Mouse (Mus musculus): ENCODE results near the gene Eif3d.
"Not testable (repeated sequence)": the region's sequence is repeated elsewhere in the genome, so short reads cannot be mapped to it uniquely, and the experiment has no call there.

The Eif3d gene

DNA sequence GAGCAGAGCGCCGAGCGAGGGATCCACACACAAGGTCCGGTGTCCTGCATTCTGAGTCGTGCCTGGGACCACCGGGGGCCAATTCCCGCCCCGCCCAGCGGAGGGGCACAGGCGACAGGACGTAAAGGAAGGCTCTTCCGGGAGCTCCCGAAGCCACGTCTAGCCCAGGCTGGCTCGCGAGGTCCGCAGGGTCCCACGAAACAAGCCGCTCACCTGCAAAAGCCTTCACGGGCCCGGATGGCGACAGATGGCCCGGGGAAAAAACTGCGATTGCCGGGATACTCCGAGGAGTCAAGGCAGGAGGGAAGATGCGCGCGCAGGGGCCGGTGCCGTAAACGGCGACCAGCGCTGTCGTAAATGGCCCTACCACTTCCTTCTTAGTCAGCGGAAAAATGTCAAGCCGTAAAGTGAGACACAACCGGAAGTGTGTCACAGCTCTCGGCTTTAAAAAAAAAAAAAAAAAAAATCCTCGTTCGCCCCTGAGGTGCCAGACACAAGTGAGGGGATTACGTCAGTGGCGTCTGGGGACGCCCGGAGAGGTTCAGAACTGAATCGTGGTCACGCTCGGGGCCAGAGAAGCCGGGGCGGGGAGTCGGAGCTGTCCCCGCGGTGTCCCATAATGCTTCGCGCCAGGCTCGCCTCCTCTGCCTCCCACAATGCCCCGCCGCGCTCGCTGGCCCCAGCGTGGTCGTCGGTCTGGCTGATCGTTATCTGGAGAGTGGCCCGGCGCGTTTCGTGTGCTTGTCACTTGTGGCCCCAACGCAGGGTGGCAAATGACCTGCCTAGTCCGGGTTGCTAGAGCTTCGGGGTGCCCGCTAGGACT lies at the start of gene Eif3d:
TSS of gene Eif3d (minus strand) at position 344 of the 823 bp plus-strand sequence.
- peak; percentile 87 for ATAC-seq (ENCODE audit: insufficient number of reproducible peaks, low FRiP score, low TSS enrichment)

DNA sequence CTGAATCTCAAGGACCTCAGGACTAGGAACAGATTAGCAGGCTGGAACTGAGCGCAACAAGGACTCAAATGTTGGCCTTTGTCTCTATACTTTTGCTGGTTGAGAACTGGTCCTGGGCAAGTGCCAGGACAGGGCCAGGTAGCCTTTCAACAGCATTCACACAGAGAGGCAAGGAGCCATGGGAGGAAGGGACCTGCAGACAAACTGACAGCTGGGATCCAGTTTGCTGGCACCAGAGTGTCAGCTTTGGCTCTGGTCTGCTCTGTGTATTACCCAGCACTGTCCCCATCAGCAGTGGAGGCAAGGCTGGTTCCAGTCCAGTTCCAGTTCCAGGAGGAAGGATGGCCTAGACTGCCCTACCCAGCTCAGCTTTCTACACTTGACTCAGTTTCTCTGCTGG lies 43.4 kb upstream of the Eif3d start:
- ATAC-seq (ENCODE audit: insufficient number of reproducible peaks, low FRiP score, low TSS enrichment): no peak

DNA sequence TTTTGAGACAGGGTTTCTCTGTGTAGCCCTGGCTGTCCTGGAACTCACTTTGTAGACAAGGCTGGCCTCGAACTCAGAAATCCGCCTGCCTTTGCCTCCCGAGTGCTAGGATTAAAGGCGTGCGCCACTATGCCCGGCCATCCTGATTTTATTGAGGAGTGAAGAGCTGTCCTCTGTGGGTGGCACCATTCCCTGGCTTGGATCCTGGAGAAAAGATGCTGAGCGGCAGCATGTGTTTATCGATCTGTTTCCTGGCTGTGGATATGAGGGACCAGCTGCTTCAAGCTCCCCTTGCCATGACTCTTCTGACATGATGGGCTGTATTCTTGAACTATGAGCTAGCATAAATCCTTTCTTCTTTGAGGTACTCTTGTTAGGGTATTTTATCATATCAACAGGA lies 37.6 kb upstream of the Eif3d start:
- not testable (repeated sequence) for ATAC-seq (ENCODE audit: insufficient number of reproducible peaks, low FRiP score, low TSS enrichment)

- peak; percentile 46; the same call in 1 of the 2 replicates for ATAC-seq (ENCODE audit: insufficient number of reproducible peaks, low FRiP score, low TSS enrichment)
Measured at GRCm38 (mm10) chr15:78003929-78004328, 33.3 kb upstream of the Eif3d start.

DNA sequence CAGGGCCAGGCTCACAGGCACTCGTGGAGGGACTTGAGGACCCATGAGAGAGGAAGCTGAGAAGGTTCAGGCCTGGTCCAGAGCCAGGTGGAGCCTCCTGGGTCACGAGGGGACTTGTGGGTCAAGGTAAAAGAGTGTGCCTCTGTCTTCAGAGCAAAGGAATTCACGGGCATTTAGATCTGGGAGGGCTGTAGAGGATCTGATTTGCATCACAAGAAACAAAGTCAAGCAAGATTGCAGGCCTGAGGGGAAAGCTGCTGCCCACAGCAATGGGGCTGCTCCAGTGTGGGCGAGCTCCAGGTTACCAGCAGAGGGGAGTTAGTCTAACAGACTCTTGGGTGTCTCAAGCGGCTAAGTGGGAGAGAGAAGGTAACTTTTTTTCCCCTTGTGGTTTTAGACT lies 30.8 kb upstream of the Eif3d start:
- ATAC-seq (ENCODE audit: insufficient number of reproducible peaks, low FRiP score, low TSS enrichment): no peak

GRCm38 (mm10) chr15:77988541-77988940 lies 17.9 kb upstream of the Eif3d start:
- no peak for ATAC-seq (ENCODE audit: insufficient number of reproducible peaks, low FRiP score, low TSS enrichment)

DNA sequence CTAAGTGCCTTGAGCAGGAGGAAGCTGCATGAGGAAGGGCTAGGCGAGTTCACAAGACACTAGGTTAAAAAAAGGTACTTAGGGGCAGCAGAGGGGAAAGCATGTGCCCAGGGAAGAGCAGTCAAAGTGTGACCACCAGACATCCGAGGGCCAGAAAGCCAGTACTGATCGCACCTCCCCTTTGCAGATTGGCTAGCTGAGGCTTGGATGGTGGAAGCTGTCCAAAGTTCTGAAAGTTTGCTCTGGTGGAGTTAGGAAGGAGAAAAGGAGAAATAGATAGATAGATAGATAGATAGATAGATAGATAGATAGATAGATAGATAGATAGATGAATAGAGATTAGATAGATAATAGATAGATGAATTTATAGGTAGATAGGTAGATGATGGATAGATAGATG lies 12.8 kb upstream of the Eif3d start:
- ATAC-seq (ENCODE audit: insufficient number of reproducible peaks, low FRiP score, low TSS enrichment): no peak

DNA sequence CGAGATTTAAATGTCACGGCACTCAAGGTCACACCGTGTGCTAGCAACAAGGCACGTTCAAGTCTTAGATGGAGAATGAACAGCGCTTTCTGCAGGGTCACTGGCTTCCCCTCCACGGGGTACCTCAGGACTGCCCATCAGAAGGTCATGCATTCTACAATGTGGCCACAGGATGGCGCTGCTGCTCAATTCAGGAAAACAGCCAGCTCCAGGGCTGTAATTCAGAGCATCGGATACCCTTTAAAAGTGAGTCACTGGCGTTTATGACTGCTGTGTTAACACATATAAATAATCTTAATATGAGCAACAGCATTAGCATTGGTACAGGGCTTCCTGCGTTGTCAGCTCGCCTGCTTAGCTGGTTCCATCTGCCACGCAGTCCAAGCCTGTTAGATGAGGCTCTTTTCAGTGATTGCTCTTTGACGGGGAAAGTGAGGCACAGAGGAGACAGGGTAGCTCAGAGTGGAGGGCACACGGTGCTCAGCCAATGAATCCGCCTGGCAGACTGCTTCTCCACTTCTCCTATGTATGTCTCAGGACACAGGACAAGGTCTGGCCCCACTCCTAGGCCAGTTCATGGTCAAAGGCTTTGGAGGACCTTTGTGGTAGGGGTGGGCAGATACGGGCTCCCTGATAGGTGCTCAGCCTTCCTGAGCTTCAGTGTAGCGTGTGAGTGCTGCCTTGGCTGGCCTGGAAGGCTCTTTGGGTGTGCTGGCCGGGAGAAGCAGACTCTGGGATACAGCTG lies 11.8 kb upstream of the Eif3d start:
- ATAC-seq (ENCODE audit: insufficient number of reproducible peaks, low FRiP score, low TSS enrichment): peak; percentile 65; the same call in 1 of the 2 replicates

- ATAC-seq (ENCODE audit: insufficient number of reproducible peaks, low FRiP score, low TSS enrichment): no peak
Measured at GRCm38 (mm10) chr15:77981181-77981680, 10.6 kb upstream of the Eif3d start.

DNA sequence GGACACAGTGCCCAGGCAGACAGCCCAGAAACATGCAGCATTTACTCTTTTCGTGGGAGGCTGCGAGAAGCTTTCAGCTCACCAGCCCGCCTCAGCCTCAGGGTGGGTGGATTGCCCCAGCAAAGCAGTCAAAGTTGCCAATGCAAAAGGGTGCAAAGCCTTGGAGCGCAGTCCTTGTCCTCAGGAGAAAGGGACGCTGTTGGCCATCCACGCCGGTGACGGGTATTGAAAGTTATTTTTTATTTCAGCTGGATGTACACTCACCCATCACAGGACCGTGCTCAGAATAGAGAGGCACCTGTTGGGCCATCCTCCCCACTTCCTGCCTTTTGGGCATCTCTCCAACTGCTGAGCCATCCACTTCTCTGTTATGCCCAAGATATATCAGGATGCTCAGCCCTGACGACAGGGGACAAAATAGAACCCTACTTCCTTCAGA lies 8.8 kb upstream of the Eif3d start:
- no peak for ATAC-seq (ENCODE audit: insufficient number of reproducible peaks, low FRiP score, low TSS enrichment)

DNA sequence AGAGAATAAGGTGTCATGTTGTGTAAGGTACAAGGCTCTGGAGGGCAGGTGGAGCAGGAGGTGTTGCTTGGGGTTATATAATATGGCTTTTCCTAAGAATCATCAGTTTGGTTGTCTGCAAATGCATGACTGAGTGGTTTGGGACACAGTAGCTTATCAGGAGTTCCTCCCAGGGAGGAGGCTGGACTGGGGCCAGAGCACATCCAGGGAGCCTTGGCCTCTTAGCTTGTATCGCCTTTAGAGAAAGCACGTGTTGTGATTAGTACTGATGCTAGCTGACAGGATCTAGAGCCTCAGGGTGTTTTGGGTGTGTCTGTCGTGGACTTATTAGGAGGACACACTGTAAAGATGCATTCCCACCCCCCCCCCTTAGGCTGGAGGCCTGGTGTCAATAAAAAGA lies 7.0 kb upstream of the Eif3d start:
- no peak for ATAC-seq (ENCODE audit: insufficient number of reproducible peaks, low FRiP score, low TSS enrichment)

DNA sequence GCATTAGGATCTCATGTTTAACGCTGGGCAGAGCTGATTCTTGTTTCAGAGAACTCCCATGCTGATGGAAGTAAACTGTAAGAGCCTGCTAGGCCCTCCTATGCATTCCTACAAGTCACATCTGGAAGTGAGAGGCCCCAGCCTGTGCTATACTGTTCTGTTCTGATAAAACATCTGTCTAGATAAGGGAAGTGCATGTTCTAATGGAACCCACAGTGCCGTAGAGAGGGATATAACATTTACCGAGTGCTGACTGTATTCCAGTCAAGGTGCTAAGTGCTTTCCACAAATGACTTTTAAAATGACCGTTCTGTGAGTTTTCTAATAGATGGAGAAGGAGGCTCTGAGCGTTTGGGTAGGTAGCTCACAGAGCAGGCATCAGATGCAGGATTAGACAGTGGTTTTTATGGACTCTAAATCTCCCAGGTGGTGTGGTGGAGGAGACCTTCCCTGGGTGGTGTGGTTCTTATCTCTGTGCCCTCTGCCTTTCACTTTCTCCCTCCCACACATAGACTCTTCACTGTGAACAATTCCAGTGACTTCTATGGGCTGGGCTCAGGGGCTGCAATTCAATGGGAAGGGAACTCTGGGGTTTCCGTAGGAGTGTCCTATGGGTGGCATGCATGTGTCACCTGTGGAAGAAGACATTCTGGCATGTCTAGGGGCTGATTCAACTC lies 3.7 kb upstream of the Eif3d start:
- ATAC-seq (ENCODE audit: insufficient number of reproducible peaks, low FRiP score, low TSS enrichment): no peak

DNA sequence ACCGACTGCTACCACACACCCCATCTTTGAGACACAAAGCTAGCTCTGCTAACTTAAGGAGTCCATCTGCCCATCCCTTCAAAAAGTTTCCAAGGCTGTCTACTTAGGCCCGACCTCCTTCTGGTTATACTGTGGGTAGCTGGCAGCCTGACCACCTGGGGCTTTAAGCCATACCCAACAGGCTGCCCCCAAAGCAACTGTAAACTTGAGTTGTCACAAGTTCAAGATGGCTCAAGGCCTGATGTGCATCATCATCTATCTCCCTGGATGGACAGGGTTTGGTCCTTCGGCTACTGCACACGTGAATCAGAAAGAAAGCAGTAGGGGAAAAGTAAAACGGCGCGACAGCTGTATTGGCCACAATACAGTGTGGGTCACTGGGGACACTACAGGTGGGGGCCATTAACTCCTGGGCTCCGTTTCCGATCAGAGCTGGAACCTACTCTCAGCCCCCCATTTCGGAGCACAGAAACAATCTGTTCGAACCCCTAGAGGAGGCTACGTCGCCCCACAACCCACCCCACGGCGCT lies 608 bp downstream of the Eif3d start:
- ATAC-seq (ENCODE audit: insufficient number of reproducible peaks, low FRiP score, low TSS enrichment): no peak

GRCm38 (mm10) chr15:77965117-77965528 lies 5.5 kb downstream of the Eif3d start:
- no peak for ATAC-seq (ENCODE audit: insufficient number of reproducible peaks, low FRiP score, low TSS enrichment)

DNA sequence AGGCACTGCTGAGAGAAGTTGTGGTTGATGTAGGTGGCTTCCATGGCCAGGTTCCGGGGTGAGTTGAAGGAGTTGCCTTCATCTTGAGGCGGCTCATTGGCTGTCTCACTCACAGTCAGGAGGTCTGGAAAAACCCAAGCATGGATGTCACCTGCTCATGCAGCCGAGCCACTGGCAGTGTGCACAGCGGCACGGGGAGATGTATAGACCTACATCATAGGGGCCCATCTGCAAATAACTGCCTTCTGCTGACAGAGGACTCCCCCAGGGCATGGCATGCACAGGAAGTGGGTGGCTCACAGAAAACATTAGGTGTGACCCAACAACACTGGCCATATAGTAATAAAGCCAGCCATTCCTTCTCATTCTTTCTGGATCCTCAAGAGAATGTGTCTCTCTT lies 8.2 kb downstream of the Eif3d start:
- ATAC-seq (ENCODE audit: insufficient number of reproducible peaks, low FRiP score, low TSS enrichment): no peak

DNA sequence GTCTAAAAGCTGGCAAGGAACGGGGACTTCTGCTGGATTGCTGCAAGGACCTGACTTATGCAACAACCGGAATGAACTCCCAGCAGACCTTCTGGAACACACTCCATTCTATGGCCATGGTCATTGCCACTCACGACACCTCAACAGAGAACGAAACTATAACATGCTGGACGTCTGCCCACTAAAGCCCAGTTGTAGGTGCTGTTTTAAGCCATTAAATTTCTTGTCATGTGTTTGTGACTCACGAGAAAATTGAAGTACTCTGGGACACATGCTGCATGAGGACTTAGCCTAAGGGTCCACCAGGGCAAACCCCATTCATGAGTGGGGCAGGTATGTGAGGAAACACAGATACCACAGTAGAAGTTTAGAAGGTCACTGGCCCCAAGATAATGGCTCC lies 9.9 kb downstream of the Eif3d start:
- no peak for ATAC-seq (ENCODE audit: insufficient number of reproducible peaks, low FRiP score, low TSS enrichment)

- no peak for ATAC-seq (ENCODE audit: insufficient number of reproducible peaks, low FRiP score, low TSS enrichment)
Measured at GRCm38 (mm10) chr15:77958071-77958470, 12.5 kb downstream of the Eif3d start.

GRCm38 (mm10) chr15:77957625-77958024 lies 13.0 kb downstream of the Eif3d start:
- no peak for ATAC-seq (ENCODE audit: insufficient number of reproducible peaks, low FRiP score, low TSS enrichment)

DNA sequence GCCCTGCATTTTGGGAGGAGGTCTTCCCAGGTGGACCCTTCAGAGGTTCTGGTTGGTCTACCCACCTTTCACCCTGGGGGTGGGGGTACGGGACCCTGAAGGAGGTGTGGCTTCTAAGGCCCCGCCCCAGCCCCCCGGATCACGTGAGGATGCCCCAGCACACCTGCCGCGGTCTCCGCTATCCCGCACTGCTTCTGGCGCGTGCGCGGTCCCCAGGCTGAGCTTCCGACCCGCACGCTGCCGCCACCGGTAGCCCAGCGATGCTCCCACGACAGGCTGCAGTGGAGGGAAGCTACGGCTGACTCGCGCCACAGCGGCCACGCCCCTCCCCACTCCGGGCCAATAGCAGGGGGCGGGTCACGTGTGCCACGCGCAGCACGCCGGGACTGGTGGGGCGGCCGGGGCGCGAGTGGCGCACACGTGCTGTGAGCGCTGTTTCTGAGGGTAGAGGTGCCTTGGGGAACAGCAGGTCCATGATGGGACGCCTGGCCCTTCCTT lies 14.2 kb downstream of the Eif3d start, which contains the start of gene Foxred2:
TSS of gene Foxred2 (minus strand) at position 319 of the 498 bp plus-strand sequence.
- ATAC-seq (ENCODE audit: insufficient number of reproducible peaks, low FRiP score, low TSS enrichment): peak; percentile 74
